Mouse (Mus musculus) megakaryocyte, embryonic 14.5 days (primary cell): ENCODE measurements at regions not wholly inside any gene's neighbourhood (a gene's known extent, or its start where the extent isn't known, plus 50 kb on each side); places are given as distances from the start of the nearest gene placed in this dataset.
"Not testable (repeated sequence)": the region's sequence is repeated elsewhere in the genome, so short reads cannot be mapped to it uniquely, and the experiment has no call there.

Experiments used
- H3K27me3 ChIP-seq: replicated peaks from 2 replicates; pipeline ENCODE3; 2012; ENCODE audit warnings: inconsistent platforms
- H3K36me3 ChIP-seq: replicated peaks from 2 replicates; pipeline ENCODE3; 2012; ENCODE audit warnings: low read length, inconsistent platforms, mixed read lengths
- H3K4me1 ChIP-seq: 2 replicates; pipeline ENCODE4 v1.6.1; 2012; ENCODE audit warnings: inconsistent platforms
- H3K4me3 ChIP-seq: replicated peaks from 2 replicates; pipeline ENCODE3; 2012; ENCODE audit warnings: moderate library complexity, mild to moderate bottlenecking, inconsistent platforms
- H3K9me3 ChIP-seq: 2 replicates; pipeline ENCODE4 v1.6.1; 2012; ENCODE audit warnings: inconsistent platforms
- FLI1 ChIP-seq: IDR thresholded peaks from 2 replicates; pipeline ENCODE4 v1.6.1; 2012; ENCODE audit warnings: low read length, inconsistent platforms, mixed read lengths
- GATA1 ChIP-seq: IDR thresholded peaks from 3 replicates; pipeline ENCODE4 v1.6.1; 2012; ENCODE audit warnings: mixed read lengths, low read length, inconsistent platforms, borderline replicate concordance

DNA sequence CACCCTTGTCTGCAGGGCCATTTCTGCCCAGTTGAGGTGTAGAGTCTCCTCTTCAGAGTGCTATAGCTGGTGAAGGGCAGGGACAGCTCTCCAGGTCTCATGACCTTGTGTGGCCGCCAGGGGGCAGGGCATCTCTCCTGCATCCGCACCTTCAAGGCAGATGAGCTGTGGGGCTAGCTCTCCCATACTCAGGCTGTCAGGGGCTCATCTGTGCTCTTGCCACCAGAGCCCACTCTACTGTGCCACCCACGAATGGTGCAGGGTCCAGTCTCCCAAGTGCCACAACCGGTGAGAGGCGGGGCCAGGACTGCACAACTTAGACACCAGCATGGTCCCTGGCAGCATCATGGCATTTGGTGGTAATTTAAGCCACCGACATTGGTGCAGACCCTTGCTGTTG is 111.3 kb downstream of the Syt10 start:
- H3K36me3 ChIP-seq, result no peaks in the 10 kb centered on the region
- H3K9me3 ChIP-seq, result peaks cover 8% of the 10 kb centered on the region
- peak overlapping the region; percentile 16 for H3K4me3 ChIP-seq
- no peaks in the 10 kb centered on the region; the same call in 1 of the 2 replicates for H3K4me1 ChIP-seq
- no peaks in the 10 kb centered on the region for H3K27me3 ChIP-seq
- TF ChIP-seq FLI1, result no peak
- no peak for TF ChIP-seq GATA1

DNA sequence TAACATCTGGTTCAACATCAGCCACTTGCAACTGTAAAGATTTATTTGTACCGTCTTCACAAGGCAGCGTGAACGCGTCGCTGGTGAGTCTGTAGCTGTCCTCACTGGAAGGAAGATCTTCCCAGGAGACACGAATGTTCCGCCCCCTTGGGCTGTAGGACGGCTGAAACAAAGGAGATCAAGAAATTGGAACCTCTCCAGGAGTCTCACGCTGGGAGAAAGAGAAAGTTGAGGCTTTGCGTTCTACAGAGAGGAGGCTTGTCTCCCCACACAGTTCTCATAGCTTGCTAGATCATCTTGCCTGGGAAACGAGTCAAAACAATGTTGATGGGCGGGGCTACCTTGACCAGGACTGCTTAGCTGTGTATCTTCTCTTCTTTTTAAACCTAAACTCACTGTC is 117.3 kb downstream of the Syt10 start:
- Histone ChIP-seq H3K9me3 (peaks cover 2% of the 10 kb centered on the region; the same call in 1 of the 2 replicates), H3K27me3 (no peaks in the 10 kb centered on the region), H3K4me3 (no peak overlapping the region), H3K4me1 (no peaks in the 10 kb centered on the region), H3K36me3 (no peaks in the 10 kb centered on the region)
- no peak for TF ChIP-seq FLI1
- TF ChIP-seq GATA1, result no peak

DNA sequence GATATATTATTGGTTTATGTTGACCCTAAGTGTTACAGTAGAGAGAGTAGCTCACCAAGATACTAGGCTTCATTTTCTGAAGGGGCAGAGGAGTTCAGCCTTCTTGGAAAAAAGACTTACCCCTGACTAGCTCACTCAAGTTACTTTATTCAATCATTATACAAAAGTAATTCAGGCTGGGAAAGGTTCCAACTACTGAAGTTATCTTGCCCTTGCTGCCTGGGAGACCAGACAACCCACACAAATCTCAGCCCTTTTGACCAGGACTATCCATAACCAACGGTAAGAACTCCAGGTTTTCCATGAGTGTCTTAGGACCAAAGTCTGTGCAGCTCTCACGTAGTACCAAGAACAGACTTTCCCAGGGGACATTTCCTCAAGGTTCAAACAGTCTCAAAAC is 105.5 kb upstream of the Rabl2 start:
- H3K4me3 ChIP-seq, result no peak overlapping the region
- no peaks in the 10 kb centered on the region for H3K27me3 ChIP-seq
- TF ChIP-seq GATA1 (no peak), FLI1 (no peak)
- no peaks in the 10 kb centered on the region for H3K36me3 ChIP-seq
- H3K9me3 ChIP-seq, result peaks cover 12% of the 10 kb centered on the region
- H3K4me1 ChIP-seq, result no peaks in the 10 kb centered on the region

DNA sequence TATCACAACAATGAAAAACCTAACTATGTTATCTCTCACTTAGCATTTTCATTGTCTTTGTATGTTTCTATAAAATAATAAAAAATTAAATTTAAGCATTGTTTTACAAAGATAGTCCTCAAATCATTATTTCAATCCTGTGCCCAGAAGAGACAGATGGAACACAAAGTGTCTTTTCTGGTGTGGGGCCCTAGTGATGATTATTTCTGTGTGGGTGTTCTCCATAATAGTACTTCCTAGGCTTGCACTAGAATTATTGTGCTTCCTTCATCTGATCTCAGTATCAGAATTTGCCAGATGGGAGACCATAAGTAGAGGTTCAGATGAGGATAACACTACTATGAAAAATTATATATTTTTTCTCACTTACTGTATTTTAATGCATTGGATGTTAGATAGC is 84.6 kb upstream of the Rabl2 start:
- no peak for TF ChIP-seq GATA1
- TF ChIP-seq FLI1, result no peak
- H3K9me3 ChIP-seq, result no peaks in the 10 kb centered on the region

DNA sequence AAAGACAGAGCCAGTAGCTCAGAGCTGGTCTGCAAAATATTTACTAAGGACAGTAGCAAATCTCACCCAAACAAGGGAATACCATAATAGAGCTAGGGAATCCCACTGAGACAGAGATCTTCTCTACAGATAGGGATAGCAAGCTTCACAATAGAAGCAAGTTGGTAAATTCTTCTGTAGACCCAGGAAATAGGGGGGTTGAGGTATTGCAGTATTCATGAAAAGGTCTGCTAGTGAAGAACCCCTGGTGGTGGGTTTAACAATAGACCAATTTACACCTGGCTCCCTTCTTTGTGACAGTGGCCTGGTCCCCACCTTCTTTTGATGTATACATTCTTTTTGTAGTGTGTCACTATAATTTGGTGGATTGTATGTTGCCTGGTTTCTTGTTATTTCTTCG is 64.8 kb upstream of the Rabl2 start:
- H3K4me3 ChIP-seq, H3K36me3 ChIP-seq, H3K9me3 ChIP-seq, H3K4me1 ChIP-seq, H3K27me3 ChIP-seq: not testable (repeated sequence)

More for the DNA sequence above, 84.6 kb upstream of the Rabl2 start:
- H3K27me3 ChIP-seq, result no peaks in the 10 kb centered on the region
- no peak overlapping the region for H3K4me3 ChIP-seq
- H3K4me1 ChIP-seq, result no peaks in the 10 kb centered on the region
- no peaks in the 10 kb centered on the region for H3K36me3 ChIP-seq
